Mouse (Mus musculus): ENCODE measurements at regions not wholly inside any gene's neighbourhood (a gene's known extent, or its start where the extent isn't known, plus 50 kb on each side); places are given as distances from the start of the nearest gene placed in this dataset.

DNA sequence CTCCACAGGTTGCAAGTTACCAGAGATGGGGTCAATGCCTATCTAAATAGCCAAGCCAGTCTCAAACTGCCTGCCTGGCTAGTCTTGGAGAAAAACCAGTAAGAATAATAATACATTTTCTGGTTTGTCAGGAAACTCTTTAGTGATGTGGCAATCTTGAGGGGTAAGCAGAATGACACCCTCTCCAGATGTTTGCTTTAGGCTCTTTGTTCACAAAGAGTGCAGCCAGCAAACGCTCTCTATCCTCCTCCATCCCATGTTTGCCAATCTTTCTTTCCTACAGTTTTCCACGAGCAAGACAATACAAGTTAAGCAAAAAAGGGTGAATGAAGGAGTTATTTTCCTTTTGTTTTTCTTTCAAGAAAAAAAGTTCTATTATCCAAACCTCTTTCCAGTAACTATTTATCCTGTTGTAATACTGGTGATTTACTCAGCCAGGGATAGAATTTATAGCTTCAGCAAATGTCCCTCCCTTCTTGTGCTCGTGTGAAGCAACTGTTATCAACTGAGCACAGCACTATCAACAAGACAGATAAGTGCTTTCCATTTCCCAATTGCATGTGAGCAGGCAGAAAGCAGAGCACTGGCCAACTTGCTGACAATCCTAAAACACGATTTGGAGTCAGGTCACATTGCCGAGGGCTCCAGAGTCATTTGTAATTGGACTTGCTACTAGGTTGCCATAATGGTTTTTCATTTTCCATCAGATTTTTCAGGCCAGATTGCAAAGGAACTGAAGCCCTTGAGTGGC is 873.5 kb downstream of the Rapgef2 start:
- DNase-seq: no peak

- no peak for DNase-seq
Observed at GRCm38 (mm10) chr3:78411395-78411794, 874.9 kb downstream of the Rapgef2 start.

DNA sequence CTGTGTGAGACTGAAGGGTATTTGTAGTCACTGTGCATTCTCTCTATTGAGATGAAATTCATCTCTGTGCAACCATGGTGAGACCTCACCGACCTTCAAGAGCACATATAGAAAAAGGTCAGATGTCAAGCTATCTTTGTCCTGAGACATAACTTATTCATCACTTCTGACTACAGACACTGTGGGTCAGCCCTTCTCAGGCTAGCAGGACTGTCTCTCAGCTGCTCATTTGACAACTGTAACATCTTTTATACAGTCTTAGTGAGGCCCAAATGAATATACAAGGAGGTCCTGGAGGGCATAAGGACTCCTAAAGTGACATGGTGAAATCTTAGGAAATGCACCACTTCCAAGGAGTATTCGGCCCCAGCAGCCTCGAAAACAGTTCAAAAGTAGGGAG is 877.1 kb downstream of the Rapgef2 start:
- no peak for DNase-seq

DNA sequence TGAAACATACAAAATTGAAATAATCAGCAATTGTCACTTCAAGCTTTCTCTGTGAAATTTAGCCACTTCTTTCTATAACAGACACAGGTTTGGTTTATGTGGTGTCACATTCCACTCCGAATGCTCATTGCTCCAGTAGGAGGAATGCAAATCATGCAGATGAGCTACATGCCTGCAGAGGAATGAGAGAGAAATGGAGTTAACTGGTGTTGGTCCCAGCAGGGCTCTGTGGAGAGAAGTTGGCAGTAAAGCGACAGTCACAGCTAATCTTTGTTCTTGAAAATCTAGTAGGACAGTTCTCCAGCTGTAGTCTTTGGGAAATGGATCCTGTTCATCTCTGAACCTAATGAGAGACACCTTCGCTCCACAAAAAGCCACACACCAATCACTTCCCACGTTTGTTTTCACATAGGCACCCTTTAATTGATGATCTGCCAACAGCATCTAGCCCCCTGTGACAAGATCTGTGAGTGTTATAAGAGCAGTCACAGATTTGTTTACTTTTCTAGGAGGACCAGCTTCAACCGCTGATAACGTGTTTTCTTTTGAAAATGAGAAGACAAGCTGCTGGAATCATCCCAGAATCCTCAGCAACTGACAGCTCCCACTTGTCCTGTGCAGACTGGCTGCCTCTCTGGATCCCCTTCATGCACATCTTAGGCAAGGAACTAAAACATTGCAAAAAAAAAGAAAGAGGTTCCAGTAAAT is 880.4 kb downstream of the Rapgef2 start:
- peak in 1 of 2 experiments; percentile 4 for DNase-seq

DNA sequence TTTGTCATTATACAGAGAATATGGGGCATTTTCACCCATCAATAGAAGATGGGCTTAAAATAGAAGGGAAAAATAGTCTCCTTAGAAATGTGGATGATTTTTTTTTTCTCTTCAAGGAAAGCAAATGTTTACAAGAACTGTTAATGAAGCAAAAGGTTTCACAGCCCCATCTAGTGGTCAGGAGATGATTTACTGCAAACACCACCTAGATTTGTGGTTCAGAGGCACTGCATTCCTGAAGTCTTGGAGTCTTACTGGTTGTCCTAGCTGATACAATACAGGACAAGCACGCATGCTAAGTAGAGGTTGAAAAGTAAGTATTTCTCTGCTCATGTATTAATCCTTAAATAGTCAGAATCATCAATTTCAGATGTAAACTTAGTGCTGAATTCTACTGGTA is 927.9 kb downstream of the Rapgef2 start:
- peak; percentile 79 to 86 for DNase-seq

- DNase-seq: peak; percentile 41 to 67
Observed at GRCm38 (mm10) chr3:78339891-78340290, 946.4 kb downstream of the Rapgef2 start.

DNA sequence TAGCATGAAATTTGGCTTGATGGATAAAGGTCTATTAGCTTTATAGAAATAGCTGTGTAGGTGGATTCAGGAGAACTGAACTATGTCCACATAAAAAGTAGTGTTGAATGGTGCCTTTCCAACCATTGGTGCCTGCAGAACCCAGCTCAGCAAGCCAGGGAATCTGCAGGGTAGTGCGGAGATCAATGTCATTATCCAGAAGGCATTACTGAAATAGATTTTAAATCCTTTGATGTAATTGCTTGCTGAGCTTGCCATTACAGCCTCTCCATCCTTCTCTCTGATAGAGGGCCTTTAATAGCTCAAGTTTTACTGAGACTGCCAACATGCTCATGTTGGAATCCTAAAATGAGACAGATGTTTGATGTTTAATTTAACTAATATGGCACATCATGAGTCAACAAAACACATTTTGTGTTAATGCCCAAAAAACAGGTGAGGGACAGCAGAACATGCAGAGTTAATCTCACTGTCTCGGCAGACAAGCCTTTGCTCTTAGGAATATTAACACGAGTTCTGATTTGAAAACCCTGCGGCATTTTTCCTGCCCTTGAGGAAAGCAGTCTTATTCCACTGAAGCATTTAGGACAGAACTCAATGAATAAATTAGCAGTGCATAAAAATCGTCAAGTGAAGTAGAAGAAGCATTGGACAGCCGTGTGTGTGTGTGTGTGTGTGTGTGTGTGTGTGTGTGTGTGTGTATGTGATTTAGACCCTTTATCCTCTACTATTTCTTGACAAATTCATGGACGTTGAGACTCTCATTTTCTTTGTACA is 974.5 kb downstream of the Rapgef2 start:
- DNase-seq: no peak

GRCm38 (mm10) chr3:78300506-78300905 is 985.8 kb downstream of the Rapgef2 start:
- peak; percentile 49 to 51 for DNase-seq

- DNase-seq: no peak
Observed at GRCm38 (mm10) chr3:78291894-78292293, 994.4 kb downstream of the Rapgef2 start.

GRCm38 (mm10) chr3:78284071-78284470 is 1002.2 kb downstream of the Rapgef2 start:
- DNase-seq: peak; percentile 47 to 51

GRCm38 (mm10) chr3:78236920-78237319 is 1049.4 kb downstream of the Rapgef2 start:
- peak; percentile 18 for DNase-seq

DNA sequence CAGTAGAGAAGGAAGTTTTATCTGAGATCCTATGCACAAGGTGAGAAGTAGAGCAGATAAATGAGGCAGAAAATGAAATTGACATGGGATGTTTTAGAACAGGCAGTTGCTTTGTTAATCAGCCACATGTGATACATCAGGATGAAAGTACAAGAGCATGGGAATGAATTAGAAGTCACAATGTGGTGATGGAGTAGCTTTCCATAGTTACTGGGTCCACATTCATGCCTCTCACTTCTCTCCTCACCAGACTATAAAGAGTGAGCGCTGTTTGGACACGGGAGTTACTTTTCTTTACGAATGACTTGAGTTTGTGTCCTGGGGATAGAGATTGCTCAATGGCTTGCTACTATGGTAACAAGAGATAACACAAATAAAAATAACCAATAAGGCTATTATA is 1076.6 kb downstream of the Rapgef2 start:
- no peak for DNase-seq

GRCm38 (mm10) chr3:78162601-78163000 is 1123.7 kb downstream of the Rapgef2 start:
- DNase-seq: no peak

- peak; percentile 23 to 40 for DNase-seq
Observed at GRCm38 (mm10) chr3:78158450-78158849, 1127.9 kb downstream of the Rapgef2 start.

All from cerebellum, postnatal 10 days (tissue).